Mouse (Mus musculus): ENCODE measurements around the gene Arap1.

DNA sequence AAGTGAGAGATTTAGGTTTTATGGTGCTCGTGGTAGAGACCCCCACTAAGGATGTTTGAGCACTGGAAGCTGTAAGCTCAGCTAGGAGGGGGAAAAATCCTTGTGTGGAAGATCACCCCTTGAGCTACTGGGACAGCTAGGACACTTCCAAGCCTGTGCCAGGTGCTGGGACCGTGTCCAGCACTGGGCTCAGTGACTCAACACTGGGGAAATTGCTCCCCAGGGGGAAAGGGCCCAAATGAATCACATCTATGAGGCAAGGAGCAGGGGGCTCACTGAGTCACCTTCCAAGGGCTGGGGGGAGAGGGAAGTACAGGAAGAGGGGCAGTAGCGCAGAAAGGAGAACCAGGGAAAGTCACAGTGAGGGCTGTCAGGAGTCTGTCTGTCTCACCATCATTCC is 102.0 kb downstream of the Arap1 start:
- TF ChIP-seq POLR2A (IDR thresholded peaks at IDR 0.05; ENCODE audit: low read depth, low read length) (no peak), CTCF (IDR thresholded peaks at IDR 0.05; ENCODE audit: extremely low read depth, insufficient read depth, insufficient read length, insufficient replicate concordance) (no peak)
